Mouse (Mus musculus) MEL (cell line): ENCODE measurements at regions not wholly inside any gene's neighbourhood (a gene's known extent, or its start where the extent isn't known, plus 50 kb on each side); places are given as distances from the start of the nearest gene placed in this dataset.

Experiments used
- CTCF ChIP-seq, 3 experiments: IDR thresholded peaks in 2 of 3; conservative IDR thresholded peaks in 1 of 3; 2 replicates each; pipeline ENCODE4 v1.5.1; 2011 to 2012; ENCODE audit warnings: low read length in 3 of 3, low read depth in 2 of 3, mild to moderate bottlenecking in 2 of 3, improper control_type of control experiment in 1 of 3, inconsistent platforms in 1 of 3, mixed read lengths in 1 of 3, moderate library complexity in 1 of 3; ENCODE audit not compliant: control insufficient read depth in 1 of 3, insufficient read depth in 1 of 3, poor library complexity in 1 of 3, severe bottlenecking in 1 of 3
- GABPA ChIP-seq: IDR thresholded peaks from 2 replicates; pipeline ENCODE4 v1.6.1; 2012; ENCODE audit warnings: low read depth, mild to moderate bottlenecking, inconsistent platforms, low read length, improper control_type of control experiment, moderate library complexity
- GATA1 ChIP-seq: IDR thresholded peaks from 2 replicates; pipeline ENCODE4 v1.6.1; 2011; ENCODE audit warnings: low read depth, low read length, improper control_type of control experiment
- MAX ChIP-seq: IDR thresholded peaks from 2 replicates; pipeline ENCODE4 v1.6.1; 2011; ENCODE audit warnings: low read length, improper control_type of control experiment
- RAD21 ChIP-seq: IDR thresholded peaks from 2 replicates; pipeline ENCODE4 v1.6.1; 2011; ENCODE audit warnings: mild to moderate bottlenecking, low read depth, low read length, improper control_type of control experiment
- USF1 ChIP-seq: IDR thresholded peaks from 2 replicates; pipeline ENCODE4 v1.6.1; 2014; ENCODE audit warnings: low read depth, mild to moderate bottlenecking, inconsistent platforms, low read length, improper control_type of control experiment, moderate library complexity
- ZC3H11A ChIP-seq: IDR thresholded peaks from 2 replicates; pipeline ENCODE4 v1.6.1; 2012; ENCODE audit warnings: low read depth, mild to moderate bottlenecking, inconsistent platforms, low read length, improper control_type of control experiment
- ZNF384 ChIP-seq: IDR thresholded peaks from 2 replicates; pipeline ENCODE4 v1.6.1; 2012; ENCODE audit warnings: low read depth, mild to moderate bottlenecking, inconsistent platforms, low read length, improper control_type of control experiment

DNA sequence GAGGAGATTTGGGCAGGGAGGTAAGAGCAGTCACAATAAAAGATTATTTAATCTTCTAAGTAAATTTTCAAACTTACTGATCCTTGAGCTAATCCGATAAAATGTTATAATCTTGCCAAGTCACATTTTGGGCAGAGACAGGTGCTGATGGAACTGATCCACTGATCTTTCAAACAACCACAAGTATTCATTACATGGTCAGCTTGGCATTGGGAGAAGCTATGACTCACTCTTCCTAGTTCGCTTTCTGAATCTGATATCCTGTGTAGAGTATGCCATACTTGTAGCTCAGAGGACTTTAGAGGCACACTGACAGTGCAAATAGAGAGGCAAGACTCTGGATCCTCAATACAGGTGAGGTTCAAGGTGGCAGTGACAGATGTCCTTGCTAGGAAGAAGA lies 142.4 kb upstream of the Col1a2 start:
- TF ChIP-seq RAD21: no peak
- TF ChIP-seq GATA1: no peak
- TF ChIP-seq ZC3H11A: no peak
- TF ChIP-seq ZNF384: no peak
- TF ChIP-seq MAX: no peak
- TF ChIP-seq USF1: no peak
- no peak for TF ChIP-seq GABPA
- no peak for TF ChIP-seq CTCF (IDR thresholded peaks at IDR 0.05 in 2 of 3, conservative IDR thresholded peaks at IDR 0.05 in 1 of 3; ENCODE audit: control insufficient read depth in 1 of 3, insufficient read depth in 1 of 3, low read depth in 2 of 3, low read length in 3 of 3, poor library complexity in 1 of 3, severe bottlenecking in 1 of 3)
